Mouse (Mus musculus) MEL (cell line): ENCODE measurements around the gene Prdm11.

Experiments used
- CHD1 ChIP-seq: IDR thresholded peaks from 2 replicates; pipeline ENCODE4 v1.6.1; 2012; ENCODE audit warnings: low read depth, mild to moderate bottlenecking, inconsistent platforms, low read length, improper control_type of control experiment
- CHD2 ChIP-seq: IDR thresholded peaks from 2 replicates; pipeline ENCODE4 v1.6.1; 2011; ENCODE audit warnings: low read length, improper control_type of control experiment
- CTCF ChIP-seq, 3 experiments: IDR thresholded peaks in 2 of 3; conservative IDR thresholded peaks in 1 of 3; 2 replicates each; pipeline ENCODE4 v1.5.1; 2011 to 2012; ENCODE audit warnings: low read length in 3 of 3, low read depth in 2 of 3, mild to moderate bottlenecking in 2 of 3, improper control_type of control experiment in 1 of 3, inconsistent platforms in 1 of 3, mixed read lengths in 1 of 3, moderate library complexity in 1 of 3; ENCODE audit not compliant: control insufficient read depth in 1 of 3, insufficient read depth in 1 of 3, poor library complexity in 1 of 3, severe bottlenecking in 1 of 3
- EP300 ChIP-seq, 2 experiments: IDR thresholded peaks; 2 replicates each; pipeline ENCODE4 v1.6.1; 2011; ENCODE audit warnings: improper control_type of control experiment in 2 of 2, low read length in 2 of 2, low read depth in 1 of 2, mild to moderate bottlenecking in 1 of 2
- HCFC1 ChIP-seq: IDR thresholded peaks from 2 replicates; pipeline ENCODE4 v1.6.1; 2012; ENCODE audit warnings: low read depth, mild to moderate bottlenecking, inconsistent platforms, low read length, improper control_type of control experiment, moderate library complexity
- MAFK ChIP-seq: IDR thresholded peaks from 2 replicates; pipeline ENCODE4 v1.6.1; 2011; ENCODE audit warnings: low read depth, mild to moderate bottlenecking, low read length, improper control_type of control experiment, borderline replicate concordance
- MYC ChIP-seq: IDR thresholded peaks from 2 replicates; pipeline ENCODE4 v1.6.1; 2011; ENCODE audit warnings: low read depth, mild to moderate bottlenecking, low read length, improper control_type of control experiment, moderate library complexity
- POLR2A ChIP-seq, 2 experiments: IDR thresholded peaks; 2 replicates each; pipeline ENCODE4 v1.6.1; 2011 to 2012; ENCODE audit warnings: low read length in 2 of 2, mild to moderate bottlenecking in 2 of 2, control low read depth in 1 of 2, improper control_type of control experiment in 1 of 2, low read depth in 1 of 2, moderate library complexity in 1 of 2; ENCODE audit not compliant: control insufficient read depth in 1 of 2, insufficient read depth in 1 of 2, poor library complexity in 1 of 2
- RCOR1 ChIP-seq: IDR thresholded peaks from 2 replicates; pipeline ENCODE4 v1.6.1; 2012; ENCODE audit warnings: low read depth, mild to moderate bottlenecking, inconsistent platforms, low read length, improper control_type of control experiment
- SIN3A ChIP-seq: IDR thresholded peaks from 2 replicates; pipeline ENCODE4 v1.6.1; 2012; ENCODE audit warnings: low read length, improper control_type of control experiment, inconsistent platforms
- SMC3 ChIP-seq: IDR thresholded peaks from 2 replicates; pipeline ENCODE4 v1.6.1; 2011; ENCODE audit warnings: low read depth, low read length, improper control_type of control experiment
- TCF12 ChIP-seq: IDR thresholded peaks from 2 replicates; pipeline ENCODE4 v1.6.1; 2014; ENCODE audit warnings: low read depth, mild to moderate bottlenecking, inconsistent platforms, low read length, improper control_type of control experiment, moderate library complexity
- ZNF384 ChIP-seq: IDR thresholded peaks from 2 replicates; pipeline ENCODE4 v1.6.1; 2012; ENCODE audit warnings: low read depth, mild to moderate bottlenecking, inconsistent platforms, low read length, improper control_type of control experiment

DNA sequence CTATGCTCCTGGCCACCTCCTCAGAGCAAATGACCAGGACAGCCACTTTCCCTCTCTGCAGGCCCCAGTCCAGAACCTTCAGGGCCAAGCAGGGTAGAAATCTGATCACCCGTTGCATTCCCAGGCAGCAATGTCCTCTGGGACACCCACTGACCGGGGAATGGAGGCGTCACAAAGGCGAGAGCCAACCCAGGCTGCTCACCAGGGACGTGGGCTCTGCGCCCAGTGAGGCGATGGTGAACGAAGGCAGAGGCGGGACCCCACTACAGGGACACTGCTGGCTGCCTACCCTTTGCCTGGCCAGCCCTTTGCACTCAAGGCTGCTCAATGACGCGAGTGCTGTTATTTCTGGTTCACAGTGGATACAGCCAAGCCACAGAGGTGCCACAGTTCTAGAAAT, 13.3 kb downstream of the Prdm11 start:
- no peak for TF ChIP-seq MYC
- TF ChIP-seq CHD2, result no peak
- TF ChIP-seq CTCF (IDR thresholded peaks at IDR 0.05 in 2 of 3, conservative IDR thresholded peaks at IDR 0.05 in 1 of 3; ENCODE audit: control insufficient read depth in 1 of 3, insufficient read depth in 1 of 3, low read depth in 2 of 3, low read length in 3 of 3, poor library complexity in 1 of 3, severe bottlenecking in 1 of 3), result no peak
- no peak for TF ChIP-seq MAFK
- no peak for TF ChIP-seq RCOR1
- no peak for TF ChIP-seq CHD1
- no peak for TF ChIP-seq SMC3
- TF ChIP-seq POLR2A (IDR thresholded peaks at IDR 0.05; ENCODE audit: control insufficient read depth in 1 of 2, insufficient read depth in 1 of 2, low read depth in 1 of 2, low read length in 2 of 2, poor library complexity in 1 of 2), result no peak
- TF ChIP-seq SIN3A, result no peak
- no peak for TF ChIP-seq TCF12
- TF ChIP-seq EP300 (IDR thresholded peaks at IDR 0.05; ENCODE audit: low read depth in 1 of 2, low read length in 2 of 2), result no peak
- no peak for TF ChIP-seq ZNF384
- no peak for TF ChIP-seq HCFC1
